Mouse (Mus musculus) lung, embryonic 16.5 days (tissue): ENCODE measurements around the gene Vmn2r5. TPM values are rescaled to one million over a fixed set of nuclear protein-coding genes. Genes with fewer than 3 reads are reported as not detected.
"Not testable (repeated sequence)": the region's sequence is repeated elsewhere in the genome, so short reads cannot be mapped to it uniquely, and the experiment has no call there.

Source experiments
- ATAC-seq: fragments of 200-750 bp; cut with Nextera tagmentation; 2 replicates; pipeline ENCODE4 v1.8.0; 2017; ENCODE audit warnings: low read depth, mild to moderate bottlenecking, moderate library complexity
- H3K27ac ChIP-seq: fragments of 300-500 bp; sonication (generic); 2 replicates; pipeline ENCODE4 v1.5.1; 2014; ENCODE audit warnings: mild to moderate bottlenecking, control low read depth, low read length
- H3K27me3 ChIP-seq: fragments of 300-500 bp; sonication (generic); 2 replicates; pipeline ENCODE4 v1.6.1; 2014; ENCODE audit warnings: low read depth, low read length, mixed read lengths; ENCODE audit not compliant: control insufficient read depth, insufficient read depth
- H3K36me3 ChIP-seq: fragments of 300-500 bp; sonication (generic); 2 replicates; pipeline ENCODE4 v1.6.1; 2014; ENCODE audit warnings: low read length; ENCODE audit not compliant: control insufficient read depth, insufficient read depth
- H3K4me1 ChIP-seq: fragments of 300-500 bp; sonication (generic); replicated peaks from 2 replicates; pipeline ENCODE4 v1.6.1; 2014; ENCODE audit warnings: low read length, mixed read lengths; ENCODE audit not compliant: control insufficient read depth, insufficient read depth
- H3K4me2 ChIP-seq: fragments of 300-500 bp; sonication (generic); 2 replicates; pipeline ENCODE4 v1.6.1; 2014; ENCODE audit warnings: low read depth, low read length, control low read depth
- H3K4me3 ChIP-seq: fragments of 300-500 bp; sonication (generic); 2 replicates; pipeline ENCODE4 v1.5.1; 2014; ENCODE audit warnings: mild to moderate bottlenecking, low read length, control low read depth
- H3K9ac ChIP-seq: fragments of 300-500 bp; sonication (generic); 2 replicates; pipeline ENCODE4 v1.6.1; 2014; ENCODE audit warnings: low read length, control low read depth
- H3K9me3 ChIP-seq: fragments of 300-500 bp; sonication (generic); 2 replicates; pipeline ENCODE4 v1.6.1; 2016; ENCODE audit warnings: low read length; ENCODE audit not compliant: control insufficient read depth
- WGBS: fragments of 180-500 bp; shearing (Covaris S2); extraction: QIAGEN DNeasy Blood & Tissue Kit; methylation state at CpG from one replicate; pipeline ENCODE4 v1.1.7; 2014; 5-methylcytosine and 5-hydroxymethylcytosine counted together
- polyA plus RNA-seq: library from polyadenylated mRNA; unstranded; fragments of >200 nt; fragmentation: Nextera tagmentation; extraction: Ambion mirVana; gene quantifications from 2 replicates; pipeline ENCODE4 v1.2.1, GENCODE M21; 2015

Vmn2r5 gene
- not detected in 2 replicates for polyA plus RNA-seq

GRCm38 (mm10) chr3:64509742-64510141 lies at the start of gene Vmn2r5:
Gene Vmn2r5 (minus strand): TSS chr3:64509842.
- not testable (repeated sequence) for H3K4me3 ChIP-seq, H3K36me3 ChIP-seq, H3K4me1 ChIP-seq, H3K27me3 ChIP-seq, H3K27ac ChIP-seq, H3K9ac ChIP-seq, ATAC-seq, H3K9me3 ChIP-seq, H3K4me2 ChIP-seq
- no CpG with 5 or more reads among the region's 2 CpGs for WGBS

GRCm38 (mm10) chr3:64523585-64523984 lies 13.9 kb upstream of the Vmn2r5 start:
- H3K4me2 ChIP-seq, H3K9ac ChIP-seq, H3K4me1 ChIP-seq, H3K4me3 ChIP-seq, H3K27ac ChIP-seq, H3K36me3 ChIP-seq, H3K9me3 ChIP-seq, H3K27me3 ChIP-seq: not testable (repeated sequence)
- peak; percentile 91 for ATAC-seq
- WGBS = 43% methylated on average over 1 of the region's 1 CpGs

Other genes starting within 250 kb of the Vmn2r5 start
- gene Vmn2r3, start 220.1 kb downstream of the Vmn2r5 start, polyA plus RNA-seq = not detected in 2 replicates
- not detected in 2 replicates for gene Vmn2r4, start 94.5 kb downstream of the Vmn2r5 start, polyA plus RNA-seq
- gene Vmn2r6, start 56.0 kb upstream of the Vmn2r5 start, polyA plus RNA-seq = not detected in 2 replicates